13 mouse cellular contexts compared by ENCODE assay signal in the genomic region with DNA sequence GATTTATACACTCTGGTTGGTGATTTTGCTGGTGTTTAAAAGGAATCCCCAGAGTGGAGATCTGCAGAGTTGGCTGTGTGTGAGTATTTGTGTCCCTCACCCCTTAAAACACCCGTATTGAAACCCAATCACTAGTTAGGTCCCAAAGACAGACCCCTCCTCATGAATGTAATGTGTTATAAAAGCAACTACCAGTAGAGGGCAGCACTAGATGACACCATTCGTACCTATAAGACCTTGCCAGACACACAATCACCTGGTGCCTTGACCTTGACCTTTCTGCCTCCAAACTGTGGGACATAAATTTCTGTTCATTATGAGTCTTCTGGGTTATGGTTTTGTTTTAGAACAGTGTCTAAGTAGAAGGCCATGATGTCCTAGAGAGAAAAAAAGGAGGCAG.
A peak's percentile ranks its signal among the peaks of the same experiment; 100 is the strongest.
DNase-seq lines count a peak whose midpoint lies in the region; ATAC-seq and TF ChIP-seq lines count a peak whose summit lies in the region.
"Had no signal": no experiment of that assay in that cellular context is flagged by ENCODE, and none has a peak within 500 bp of the region (broad histone marks: within the 10 kb centered on the region; RNA-seq: fewer than 3 reads in every experiment).

No protein-coding gene starts in this region.

- H3K27me3 ChIP-seq in intestine, postnatal 0 days (replicated peaks; ENCODE audit: control insufficient read depth, insufficient read depth, low read length) = no peaks in the 10 kb centered on the region
- no peaks in the 10 kb centered on the region for H3K27me3 ChIP-seq in intestine, embryonic 15.5 days (replicated peaks)
- H3K27me3 ChIP-seq: neural tube, embryonic 15.5 days had no signal

- ATAC-seq in intestine, postnatal 0 days = no peak
- ATAC-seq in intestine, embryonic 15.5 days = no peak
- no peak for ATAC-seq in frontal cortex, adult (ENCODE audit: low TSS enrichment)

- H3K27ac ChIP-seq in intestine, postnatal 0 days (ENCODE audit: low read depth, low read length) = no peak overlapping the region
- H3K27ac ChIP-seq in intestine, embryonic 15.5 days = no peak overlapping the region
- no peak overlapping the region for H3K27ac ChIP-seq in cortical plate, adult 2 months (ENCODE audit: insufficient read depth, low read length)
- H3K27ac ChIP-seq: neural tube, embryonic 15.5 days had no signal

- no peaks in the 10 kb centered on the region for H3K9me3 ChIP-seq in intestine, postnatal 0 days (ENCODE audit: control insufficient read depth)
- no peaks in the 10 kb centered on the region for H3K9me3 ChIP-seq in intestine, embryonic 15.5 days
- H3K9me3 ChIP-seq: neural tube, embryonic 15.5 days had no signal

- 55% methylated on average over 2 of the region's 2 CpGs for WGBS in intestine, postnatal 0 days
- 53% methylated on average over 2 of the region's 2 CpGs for WGBS in intestine, embryonic 15.5 days

- peak; percentile 47 for DNase-seq in thymus, postnatal 0 days (ENCODE audit: low spot score)
- DNase-seq in thymus, postnatal 4 days = no peak
- DNase-seq in cerebellum, postnatal 4 days (ENCODE audit: low spot score in 2 of 2) = no peak
- DNase-seq: cerebellum, adult 18-20 months; gastrocnemius, postnatal 25 days; heart, postnatal 14 days; kidney, postnatal 14 days; right cerebral cortex, postnatal 4 days had no signal

- TF ChIP-seq CTCF in intestine, postnatal 0 days (IDR thresholded peaks at IDR 0.05; ENCODE audit: low read depth) = peak; percentile 66
- peak; percentile 19; the same call in 1 of the 2 replicates for TF ChIP-seq CTCF in cortical plate, adult 2 months (IDR thresholded peaks at IDR 0.05; ENCODE audit: extremely low read depth, insufficient read depth, low read length)

- no peak for TF ChIP-seq POLR2A in cortical plate, adult 2 months (IDR thresholded peaks at IDR 0.05; ENCODE audit: extremely low read depth, insufficient read depth, low read length)

- H3K9ac ChIP-seq in intestine, postnatal 0 days (ENCODE audit: low read depth, low read length) = no peak overlapping the region
- H3K9ac ChIP-seq in intestine, embryonic 15.5 days = no peak overlapping the region
- H3K9ac ChIP-seq: neural tube, embryonic 15.5 days had no signal

- H3K4me1 ChIP-seq in intestine, postnatal 0 days (replicated peaks; ENCODE audit: control insufficient read depth, insufficient read depth, low read length) = no peaks in the 10 kb centered on the region
- peaks cover 10% of the 10 kb centered on the region for H3K4me1 ChIP-seq in intestine, embryonic 15.5 days (replicated peaks)
- H3K4me1 ChIP-seq in cortical plate, adult 2 months (ENCODE audit: control insufficient read depth, insufficient read depth, low read length) = peaks cover 2% of the 10 kb centered on the region; the same call in 1 of the 2 replicates

- no peak overlapping the region for H3K4me2 ChIP-seq in intestine, postnatal 0 days (replicated peaks; ENCODE audit: low read depth)
- no peak overlapping the region for H3K4me2 ChIP-seq in intestine, embryonic 15.5 days (replicated peaks)
- H3K4me2 ChIP-seq: neural tube, embryonic 15.5 days had no signal

- no peaks in the 10 kb centered on the region for H3K36me3 ChIP-seq in intestine, postnatal 0 days (ENCODE audit: control insufficient read depth, insufficient read depth)
- H3K36me3 ChIP-seq in intestine, embryonic 15.5 days = no peaks in the 10 kb centered on the region
- H3K36me3 ChIP-seq: neural tube, embryonic 15.5 days had no signal

- no peak overlapping the region for H3K4me3 ChIP-seq in intestine, postnatal 0 days (ENCODE audit: low read depth, low read length)
- no peak overlapping the region for H3K4me3 ChIP-seq in intestine, embryonic 15.5 days (replicated peaks)
- H3K4me3 ChIP-seq in cortical plate, adult 2 months (ENCODE audit: insufficient read depth, low read length) = no peak overlapping the region
- H3K4me3 ChIP-seq: neural tube, embryonic 15.5 days had no signal
